Mouse (Mus musculus) cerebellum, postnatal 25 days (tissue): ENCODE results near the gene Zcwpw1.
"Not testable (repeated sequence)": the region's sequence is repeated elsewhere in the genome, so short reads cannot be mapped to it uniquely, and the experiment has no call there.

Source experiments
- DNase-seq, 2 experiments: peaks; one replicate each; pipeline ENCODE4 v3.0.0; 2021; ENCODE audit warnings: mixed read lengths in 2 of 2

Zcwpw1 gene

GRCm38 (mm10) chr5:137787151-137787928 is at the start of gene Zcwpw1, which contains the start of gene Mepce:
Gene Zcwpw1 (plus strand): TSS chr5:137787798.
Gene Mepce (minus strand): TSS chr5:137787655.
- DNase-seq: peak; percentile 98

GRCm38 (mm10) chr5:137738516-137738915 is 49.1 kb upstream of the Zcwpw1 start:
- DNase-seq: no peak

GRCm38 (mm10) chr5:137739471-137739870 is 48.1 kb upstream of the Zcwpw1 start:
- DNase-seq: no peak

GRCm38 (mm10) chr5:137740506-137740905 is 47.1 kb upstream of the Zcwpw1 start:
- peak; percentile 27 to 46 for DNase-seq

- peak; percentile 92 for DNase-seq
Observed at GRCm38 (mm10) chr5:137741023-137741931, 46.3 kb upstream of the Zcwpw1 start, which contains the start of gene Nyap1. Gene Nyap1 (minus strand): TSS chr5:137741607.

GRCm38 (mm10) chr5:137742048-137742447 is 45.5 kb upstream of the Zcwpw1 start:
- no peak for DNase-seq

- no peak for DNase-seq
Observed at GRCm38 (mm10) chr5:137742836-137743235, 44.8 kb upstream of the Zcwpw1 start.

- no peak for DNase-seq
Observed at GRCm38 (mm10) chr5:137744197-137744596, 43.4 kb upstream of the Zcwpw1 start.

- peak; percentile 88 to 90 for DNase-seq
Observed at GRCm38 (mm10) chr5:137745214-137746171, 42.1 kb upstream of the Zcwpw1 start, which contains the start of gene Tsc22d4. Gene Tsc22d4 (plus strand): TSS chr5:137745730.

GRCm38 (mm10) chr5:137746282-137746850 is 41.2 kb upstream of the Zcwpw1 start:
- peak; percentile 67 to 77 for DNase-seq

GRCm38 (mm10) chr5:137746851-137747325 is 40.7 kb upstream of the Zcwpw1 start:
- peak in 1 of 2 experiments; percentile 49 for DNase-seq

GRCm38 (mm10) chr5:137747326-137747961 is 40.2 kb upstream of the Zcwpw1 start:
- peak; percentile 58 to 72 for DNase-seq

- no peak for DNase-seq
Observed at GRCm38 (mm10) chr5:137748130-137748770, 39.3 kb upstream of the Zcwpw1 start.

GRCm38 (mm10) chr5:137749196-137749836 is 38.3 kb upstream of the Zcwpw1 start:
- no peak for DNase-seq

- not testable (repeated sequence) for DNase-seq
Observed at GRCm38 (mm10) chr5:137750212-137750611, 37.4 kb upstream of the Zcwpw1 start.

GRCm38 (mm10) chr5:137751221-137751887 is 36.2 kb upstream of the Zcwpw1 start:
- no peak for DNase-seq

- no peak for DNase-seq
Observed at GRCm38 (mm10) chr5:137751988-137752387, 35.6 kb upstream of the Zcwpw1 start.

GRCm38 (mm10) chr5:137753111-137753832 is 34.3 kb upstream of the Zcwpw1 start:
- DNase-seq: no peak

- no peak for DNase-seq
Observed at GRCm38 (mm10) chr5:137755425-137755824, 32.2 kb upstream of the Zcwpw1 start.
